Mouse (Mus musculus) testis, adult 2 months (tissue): ENCODE measurements around the gene Eps8.

Source experiments
- CTCF ChIP-seq: fragments of 200-500 bp; IDR thresholded peaks from 2 replicates; pipeline ENCODE4 v1.5.1; 2012; ENCODE audit warnings: low read depth, mild to moderate bottlenecking, inconsistent platforms, low read length, moderate library complexity; ENCODE audit not compliant: control insufficient read depth, insufficient read depth, insufficient replicate concordance
- POLR2A ChIP-seq: fragments of 200-500 bp; IDR thresholded peaks from 2 replicates; pipeline ENCODE4 v1.6.1; 2012; ENCODE audit warnings: low read depth, mild to moderate bottlenecking, inconsistent platforms, low read length, moderate library complexity; ENCODE audit not compliant: control insufficient read depth

DNA sequence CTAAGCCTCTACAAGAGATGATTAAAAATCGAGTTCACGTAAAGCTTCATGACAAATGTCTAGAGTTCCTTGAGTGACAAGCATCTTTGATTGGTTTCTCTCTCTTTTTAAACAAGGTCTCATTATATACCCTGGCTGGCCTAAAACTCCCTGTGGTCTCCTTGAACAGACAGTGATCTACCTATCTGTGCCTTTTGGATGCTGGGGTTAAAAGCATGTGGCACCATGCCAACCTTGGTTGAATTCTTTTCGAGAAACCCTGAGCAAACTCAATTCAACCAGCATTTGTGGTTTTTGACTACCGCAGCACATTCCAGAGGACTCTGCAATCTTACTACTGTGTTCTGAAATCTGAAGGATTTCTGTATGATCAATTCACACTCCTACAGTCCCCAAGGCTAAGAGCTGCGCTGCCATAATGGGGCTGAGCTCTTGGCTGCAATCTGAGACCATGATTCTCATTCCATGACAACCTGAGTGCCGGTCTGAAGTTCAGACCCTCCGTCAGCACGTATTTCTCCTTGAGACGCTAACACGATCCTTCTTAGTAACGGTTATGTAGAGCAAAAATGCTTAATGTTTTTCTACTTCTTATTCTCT, 33.9 kb upstream of the Eps8 start:
- TF ChIP-seq POLR2A (no peak), CTCF (no peak)
